Mouse (Mus musculus) testis, postnatal 14 days (tissue): ENCODE measurements around the gene Crisp4.

Experiments
- DNase-seq: peaks from one replicate; pipeline ENCODE4 v3.0.0; 2021; ENCODE audit warnings: low spot score

Gene Crisp4

DNA sequence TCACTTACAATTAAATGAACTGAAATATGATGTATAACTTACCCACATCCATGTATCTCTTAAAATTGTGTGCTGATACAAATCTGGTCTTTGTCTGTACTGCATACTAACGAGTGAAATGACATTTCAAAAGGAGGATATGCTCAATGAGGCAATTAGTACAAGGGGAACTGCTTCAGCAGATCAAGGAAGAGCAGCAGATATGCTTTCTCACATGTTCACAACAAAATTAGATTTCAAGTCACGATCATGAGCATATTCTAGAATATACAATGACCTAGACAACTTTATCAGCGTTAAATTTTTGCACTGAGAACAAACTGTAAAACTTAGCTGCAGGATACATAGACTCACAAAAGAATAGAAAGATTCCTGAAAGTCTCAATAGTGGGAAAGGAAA, at the start of gene Crisp4:
Gene Crisp4 (minus strand): TSS at position 101 of the 400 bp plus-strand sequence.
- no peak for DNase-seq

DNA sequence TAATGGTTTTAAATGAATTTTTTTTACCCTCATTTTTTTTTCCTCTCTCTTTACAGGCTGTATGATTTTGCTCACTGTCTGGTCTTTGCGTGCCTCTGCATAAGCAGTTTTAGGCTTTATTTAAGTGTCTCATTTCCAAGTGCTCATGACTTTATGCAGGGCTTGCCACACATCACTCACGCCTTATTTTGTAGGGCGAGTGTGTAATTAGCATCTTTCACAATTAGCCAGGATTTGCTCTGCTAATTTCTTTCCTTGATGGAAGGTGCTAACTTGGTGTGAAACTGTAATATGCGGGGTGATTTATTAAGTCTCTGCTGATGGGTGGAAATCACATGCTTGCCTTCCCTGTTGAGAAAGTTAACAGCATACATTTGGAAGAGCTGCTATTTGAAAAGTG, 46.0 kb upstream of the Crisp4 start:
- DNase-seq = no peak

DNA sequence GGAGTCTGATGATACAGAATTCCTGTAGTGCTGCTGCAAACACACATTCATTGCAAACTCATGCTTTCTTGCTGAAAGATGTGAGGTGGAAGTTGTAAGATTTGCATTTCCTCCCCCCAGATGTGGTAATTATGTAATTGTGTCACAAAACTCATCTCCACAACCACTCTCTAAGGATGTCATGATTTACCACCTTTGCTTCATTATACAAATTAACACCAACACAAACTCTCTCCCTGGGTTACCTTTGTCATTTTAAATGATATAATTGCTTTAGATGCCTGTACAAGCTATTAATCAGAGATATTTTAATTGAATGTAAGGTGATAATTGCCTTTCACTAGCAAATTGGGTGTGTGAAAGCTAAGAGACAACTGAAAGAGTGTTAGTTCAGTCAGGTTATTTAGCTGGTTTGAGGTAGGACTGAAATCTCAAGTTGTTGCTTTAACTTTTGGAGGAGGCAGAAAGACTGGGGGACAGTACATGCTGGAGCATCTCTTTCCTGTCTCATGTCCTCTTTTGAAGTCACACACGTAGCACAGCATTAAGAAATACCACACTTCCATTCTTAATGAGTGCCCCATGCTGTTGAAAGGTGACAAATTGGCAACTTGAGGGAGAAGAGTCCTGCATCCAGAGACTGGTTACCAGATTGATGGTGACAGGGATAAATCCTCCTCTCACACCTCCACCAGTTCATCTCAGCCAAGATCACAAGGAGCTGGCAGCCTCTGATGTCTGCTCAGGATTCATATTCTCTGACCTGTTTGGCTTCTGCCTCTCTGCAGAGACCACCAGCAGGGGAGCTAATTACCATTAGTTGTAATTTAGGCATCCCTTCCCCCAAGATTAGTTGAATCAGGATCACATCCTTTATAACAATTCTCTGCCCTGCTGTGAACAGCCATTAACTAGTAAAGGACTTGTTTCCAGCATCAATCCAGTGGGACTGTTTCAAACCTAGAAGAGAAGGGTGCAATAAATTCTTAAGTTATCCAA, 45.3 kb upstream of the Crisp4 start:
- no peak for DNase-seq

DNA sequence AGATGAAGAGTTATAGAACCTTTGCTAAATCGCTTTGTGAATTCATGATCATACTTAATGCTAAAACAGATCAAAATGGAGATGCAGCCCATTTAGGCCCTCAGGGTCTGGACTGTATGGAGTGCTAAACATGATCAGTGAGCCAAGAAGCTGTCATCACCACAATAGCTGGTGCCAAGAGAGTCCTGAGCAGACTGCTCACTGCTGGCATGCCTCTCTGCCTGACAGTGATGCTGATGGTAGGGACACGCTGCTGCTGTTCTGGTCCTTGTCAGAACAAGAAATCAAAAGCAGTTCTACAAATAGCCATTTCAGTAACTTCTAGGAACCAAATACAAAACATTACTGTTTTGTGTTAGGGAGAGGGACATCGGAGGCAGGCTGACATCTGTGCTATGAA, 35.5 kb upstream of the Crisp4 start:
- DNase-seq = no peak

DNA sequence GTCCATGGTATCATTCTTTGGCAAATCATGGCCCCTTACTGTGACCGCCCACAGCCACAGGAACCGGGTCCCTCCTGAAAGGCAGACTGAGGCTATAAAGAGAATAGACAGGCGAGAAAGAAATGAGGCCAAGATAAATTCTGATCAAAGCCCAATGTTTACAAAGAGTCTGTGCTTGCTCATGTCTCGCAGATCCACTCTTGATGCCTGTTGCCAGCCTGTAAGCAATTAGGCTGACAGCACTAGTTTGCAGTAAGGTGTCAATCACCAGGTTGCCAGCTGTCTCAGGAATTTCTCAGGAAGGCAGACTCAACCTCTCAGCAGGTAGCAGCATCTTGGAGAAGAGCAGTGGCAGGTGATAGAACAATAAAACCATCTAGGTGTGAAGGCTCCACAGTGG, 24.9 kb upstream of the Crisp4 start:
- DNase-seq = no peak

DNA sequence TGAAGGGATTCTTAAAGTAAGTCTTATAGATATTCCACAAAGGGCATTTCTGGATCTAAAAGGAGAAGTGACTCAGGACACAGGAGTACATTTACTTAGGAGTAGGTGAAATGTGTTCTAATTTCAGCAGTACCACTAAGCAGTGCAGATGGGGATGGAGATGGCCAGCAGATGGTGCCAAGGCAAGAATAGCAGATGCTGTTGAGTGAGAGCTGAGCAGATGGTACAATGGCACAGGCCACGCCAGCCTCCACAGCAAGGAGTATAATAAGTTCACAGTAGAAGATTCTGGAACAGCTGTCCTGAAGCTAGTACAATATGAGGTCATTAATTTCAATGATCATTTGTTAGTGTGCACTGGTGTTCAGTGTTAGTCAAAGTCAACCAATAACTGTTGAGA, 22.6 kb upstream of the Crisp4 start:
- DNase-seq = no peak

DNA sequence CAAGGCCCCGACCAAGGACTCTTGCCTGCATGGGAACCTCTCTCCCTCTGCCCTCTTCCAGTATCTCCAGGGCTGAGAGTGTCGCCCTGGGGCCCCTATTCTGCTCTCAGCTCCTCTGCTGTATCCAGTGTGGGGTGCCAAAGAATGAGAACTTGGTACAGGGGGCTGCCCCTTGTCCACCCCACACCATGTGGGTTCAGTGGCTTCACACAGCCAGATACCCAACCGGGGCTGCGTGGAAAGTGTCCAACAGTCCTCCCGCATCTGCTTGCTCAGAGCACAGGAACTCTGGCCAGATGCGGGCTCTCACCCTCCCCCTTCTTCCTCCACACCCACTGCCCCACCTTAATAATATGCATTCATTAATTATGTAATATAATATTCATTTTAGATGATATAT, 13.4 kb upstream of the Crisp4 start:
- no peak for DNase-seq

DNA sequence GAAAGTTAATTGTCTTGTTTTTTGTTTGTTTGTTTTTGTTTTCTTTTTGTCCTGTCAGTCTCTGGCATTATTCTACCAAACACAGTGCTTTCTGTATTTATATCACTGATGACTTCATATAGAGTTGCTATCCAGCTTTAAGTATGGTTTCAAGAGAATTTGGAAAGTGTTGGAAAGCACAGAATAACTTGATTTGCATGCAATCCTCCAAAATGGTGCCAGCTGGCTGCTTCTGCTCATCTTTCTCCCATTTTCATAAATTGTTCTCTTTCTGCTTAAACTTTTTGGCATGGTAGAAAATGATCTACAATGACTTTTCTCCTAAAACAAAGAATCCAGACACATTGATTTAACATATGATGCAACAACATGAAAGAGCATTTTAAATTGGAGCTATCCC, 2.5 kb upstream of the Crisp4 start:
- no peak for DNase-seq

DNA sequence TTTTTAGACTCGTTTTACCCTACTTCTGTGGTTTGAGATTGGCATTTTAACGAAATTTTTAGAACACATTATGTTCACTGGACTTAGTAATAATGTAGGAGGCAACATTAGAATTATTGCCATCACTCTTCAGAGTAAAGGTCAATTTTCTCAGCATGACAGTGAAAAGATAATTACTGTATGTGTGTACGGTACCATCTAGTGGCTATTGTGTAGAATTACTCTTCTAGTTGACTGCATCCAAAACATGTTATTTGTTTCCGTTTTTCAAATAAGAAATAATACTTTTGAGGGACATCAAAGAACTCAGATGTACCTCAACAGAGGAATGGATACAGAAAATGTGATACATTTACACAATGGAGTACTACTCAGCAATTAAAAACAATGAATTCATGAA, 14.0 kb downstream of the Crisp4 start:
- no peak for DNase-seq

DNA sequence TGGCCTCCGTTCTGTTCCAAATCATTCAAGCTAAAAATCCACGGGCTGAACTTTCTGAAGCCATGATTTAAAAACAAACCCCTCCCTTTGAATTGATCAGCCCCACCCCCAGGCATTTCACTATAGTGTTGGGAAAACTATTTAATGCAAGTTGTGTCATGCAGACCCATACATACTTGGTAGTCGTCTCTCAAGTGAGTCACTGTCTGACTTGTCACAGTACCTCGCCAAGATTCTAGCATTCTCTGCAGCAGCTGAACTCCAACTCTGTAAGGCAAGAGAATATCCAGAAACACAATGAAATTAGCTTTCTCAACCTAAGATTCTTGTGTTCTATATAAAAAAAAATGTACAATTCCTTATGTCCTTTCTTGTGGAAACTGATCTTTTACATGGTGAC, 15.7 kb downstream of the Crisp4 start:
- no peak for DNase-seq

DNA sequence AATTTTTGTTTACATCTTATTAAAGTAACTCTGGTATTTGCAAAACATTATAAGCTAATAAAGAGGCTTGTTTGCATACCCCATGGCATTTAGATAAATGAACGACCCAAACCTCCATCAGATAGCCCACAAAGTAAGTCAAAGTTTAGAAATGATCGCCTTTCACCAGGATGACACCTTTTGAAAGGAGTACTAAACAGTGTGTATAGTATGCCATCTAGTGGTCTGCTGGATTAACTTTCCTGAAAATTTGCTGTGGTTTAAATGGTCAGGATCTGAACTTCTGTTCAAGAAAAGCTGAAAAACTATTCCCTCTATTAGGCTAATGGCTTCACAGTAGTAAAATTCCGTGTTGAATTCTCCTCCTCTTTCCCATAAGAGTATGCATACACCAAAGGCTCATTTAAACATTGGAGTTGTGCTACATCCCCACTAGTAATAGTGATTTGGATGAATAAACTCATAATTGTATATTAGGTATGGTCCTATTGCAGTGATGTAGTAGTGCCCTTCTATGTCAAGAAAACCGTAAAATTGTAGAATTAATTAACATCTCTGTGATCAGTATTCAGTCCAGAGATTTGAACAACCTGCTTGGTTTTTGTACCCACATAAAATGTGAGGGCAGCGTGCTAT, 38.9 kb downstream of the Crisp4 start:
- no peak for DNase-seq

DNA sequence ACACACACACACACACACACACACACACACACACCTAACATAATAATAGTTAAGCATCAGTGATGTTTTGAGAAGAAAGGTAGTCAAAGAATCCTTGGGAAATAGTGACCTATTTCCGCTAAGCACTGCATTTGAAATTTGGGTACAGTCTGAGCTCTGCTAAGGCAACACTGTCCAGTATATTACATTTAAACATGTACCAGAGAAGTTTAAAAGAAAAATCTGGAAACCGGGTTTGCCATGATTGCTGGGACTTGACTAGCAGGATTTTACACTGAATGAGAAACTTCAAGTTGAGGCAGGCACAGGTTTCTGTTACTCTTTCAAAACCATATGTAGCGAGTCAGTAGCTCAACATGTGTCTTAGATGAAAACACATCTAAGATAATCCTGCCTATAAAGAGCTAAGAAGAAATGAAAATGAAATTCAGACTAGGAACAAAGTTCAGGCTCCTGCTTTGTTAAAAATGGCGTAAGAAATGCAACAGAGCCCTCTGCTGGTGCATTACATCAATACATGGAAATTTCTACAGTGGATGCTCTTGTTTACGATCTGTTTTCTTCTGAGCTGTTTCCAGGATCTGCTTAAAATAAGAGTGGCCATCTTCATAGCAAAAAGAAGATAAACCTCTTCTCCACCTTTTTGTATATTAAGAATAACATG, 39.7 kb downstream of the Crisp4 start:
- no peak for DNase-seq

DNA sequence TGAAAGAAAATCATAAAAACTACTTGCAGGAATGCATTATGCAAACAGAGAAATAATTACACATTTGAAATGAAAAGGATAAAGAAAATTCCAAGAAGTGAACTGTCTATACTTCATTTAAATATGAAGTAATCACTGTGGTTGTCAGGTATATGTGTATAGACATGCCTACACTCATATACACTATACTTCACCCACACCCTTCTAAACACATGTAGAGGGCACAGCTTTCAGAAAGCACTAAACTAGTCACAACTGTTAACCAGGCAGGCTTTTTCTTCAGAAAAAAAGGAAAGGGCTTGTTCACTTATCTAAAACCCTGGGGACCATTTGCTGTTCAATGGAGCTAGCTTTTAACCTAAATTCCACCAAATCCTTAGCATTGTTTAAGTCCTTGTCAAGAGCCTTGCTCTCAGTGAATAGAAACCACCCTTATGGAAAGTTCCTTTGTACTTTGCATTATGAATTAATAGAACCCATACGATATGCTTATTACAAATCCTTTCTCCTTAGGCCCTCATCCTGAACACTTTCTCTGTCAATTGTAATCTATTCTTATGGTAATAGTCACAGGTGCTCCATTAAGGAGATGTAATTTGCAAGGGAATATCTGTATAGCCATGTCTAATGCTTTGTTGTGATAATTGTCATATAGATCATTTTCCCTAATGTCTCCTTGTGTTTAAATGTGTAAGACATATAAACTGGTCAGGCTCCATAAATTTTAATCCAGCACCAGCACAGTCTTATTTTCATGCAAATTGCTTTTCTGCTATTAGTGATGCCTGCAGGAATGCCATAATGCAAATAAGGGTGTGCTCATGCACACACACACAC, 40.5 kb downstream of the Crisp4 start:
- DNase-seq = no peak
